Mouse (Mus musculus) MEL (cell line): Measurements from ENCODE around the gene Frmd4a. TPM values are rescaled to one million over a fixed set of nuclear protein-coding genes. Genes with fewer than 3 reads are reported as not detected.

Source experiments
- DNase-seq: peaks from one replicate; pipeline ENCODE4 v3.0.0; 2011; ENCODE audit warnings: low read depth, low spot score
- H3K27ac ChIP-seq: 2 replicates; pipeline ENCODE4 v1.5.1; 2012; ENCODE audit warnings: low read depth, mild to moderate bottlenecking, control low read depth, low read length, moderate library complexity; ENCODE audit not compliant: control insufficient read depth
- H3K27me3 ChIP-seq, 2 experiments: fragments of 150-350 bp in 1 of 2; sonication (generic) in 1 of 2; 2 replicates each; pipeline ENCODE4 v1.6.1; 2012; ENCODE audit warnings: low read length in 2 of 2, mild to moderate bottlenecking in 2 of 2, improper control_type of control experiment in 1 of 2, moderate library complexity in 1 of 2; ENCODE audit not compliant: insufficient read depth in 2 of 2, control insufficient read depth in 1 of 2
- H3K36me3 ChIP-seq, 2 experiments: 2 replicates each; pipeline ENCODE4 v1.6.1; 2012 to 2014; ENCODE audit warnings: low read length in 2 of 2, improper control_type of control experiment in 1 of 2, inconsistent platforms in 1 of 2, mild to moderate bottlenecking in 1 of 2; ENCODE audit not compliant: insufficient read depth in 2 of 2, control insufficient read depth in 1 of 2
- H3K4me1 ChIP-seq, 2 experiments: fragments of 150-350 bp in 1 of 2; sonication (generic) in 1 of 2; 2 replicates each; pipeline ENCODE4 v1.6.1; 2012; ENCODE audit warnings: low read length in 2 of 2, improper control_type of control experiment in 1 of 2, mild to moderate bottlenecking in 1 of 2; ENCODE audit not compliant: insufficient read depth in 2 of 2, control insufficient read depth in 1 of 2
- H3K4me3 ChIP-seq, 2 experiments: fragments of 150-350 bp in 1 of 2; sonication (generic) in 1 of 2; 2 replicates each; pipeline ENCODE4 v1.5.1; 2012; ENCODE audit warnings: low read depth in 2 of 2, low read length in 2 of 2, mild to moderate bottlenecking in 2 of 2, moderate library complexity in 2 of 2, control low read depth in 1 of 2, improper control_type of control experiment in 1 of 2; ENCODE audit not compliant: control insufficient read depth in 1 of 2, insufficient read depth in 1 of 2
- H3K79me2 ChIP-seq: 2 replicates; pipeline ENCODE4 v1.6.1; 2012; ENCODE audit warnings: mild to moderate bottlenecking, low read length, moderate library complexity; ENCODE audit not compliant: control insufficient read depth, poor library complexity, insufficient read depth
- H3K9ac ChIP-seq: 2 replicates; pipeline ENCODE4 v1.6.1; 2012; ENCODE audit warnings: low read depth, mild to moderate bottlenecking, control low read depth, low read length, moderate library complexity; ENCODE audit not compliant: control insufficient read depth, poor library complexity, severe bottlenecking
- H3K9me3 ChIP-seq: fragments of 150-350 bp; sonication (generic); replicated peaks from 2 replicates; pipeline ENCODE4 v1.6.1; 2012; ENCODE audit warnings: mild to moderate bottlenecking, low read length, improper control_type of control experiment, moderate library complexity; ENCODE audit not compliant: insufficient read depth
- BHLHE40 ChIP-seq: IDR thresholded peaks from 2 replicates; pipeline ENCODE4 v1.6.1; 2012; ENCODE audit warnings: low read depth, mild to moderate bottlenecking, inconsistent platforms, low read length, improper control_type of control experiment, borderline replicate concordance
- CHD1 ChIP-seq: IDR thresholded peaks from 2 replicates; pipeline ENCODE4 v1.6.1; 2012; ENCODE audit warnings: low read depth, mild to moderate bottlenecking, inconsistent platforms, low read length, improper control_type of control experiment
- CHD2 ChIP-seq: IDR thresholded peaks from 2 replicates; pipeline ENCODE4 v1.6.1; 2011; ENCODE audit warnings: low read length, improper control_type of control experiment
- CTCF ChIP-seq, 3 experiments: IDR thresholded peaks in 2 of 3; conservative IDR thresholded peaks in 1 of 3; 2 replicates each; pipeline ENCODE4 v1.5.1; 2011 to 2012; ENCODE audit warnings: low read length in 3 of 3, low read depth in 2 of 3, mild to moderate bottlenecking in 2 of 3, improper control_type of control experiment in 1 of 3, inconsistent platforms in 1 of 3, mixed read lengths in 1 of 3, moderate library complexity in 1 of 3; ENCODE audit not compliant: control insufficient read depth in 1 of 3, insufficient read depth in 1 of 3, poor library complexity in 1 of 3, severe bottlenecking in 1 of 3
- E2F4 ChIP-seq: IDR thresholded peaks from 2 replicates; pipeline ENCODE4 v1.6.1; 2011; ENCODE audit warnings: low read depth, low read length, improper control_type of control experiment, borderline replicate concordance
- ELF1 ChIP-seq: IDR thresholded peaks from 2 replicates; pipeline ENCODE4 v1.6.1; 2014; ENCODE audit warnings: low read depth, mild to moderate bottlenecking, inconsistent platforms, low read length, improper control_type of control experiment, moderate library complexity
- EP300 ChIP-seq, 2 experiments: IDR thresholded peaks; 2 replicates each; pipeline ENCODE4 v1.6.1; 2011; ENCODE audit warnings: improper control_type of control experiment in 2 of 2, low read length in 2 of 2, low read depth in 1 of 2, mild to moderate bottlenecking in 1 of 2
- ETS1 ChIP-seq: IDR thresholded peaks from 2 replicates; pipeline ENCODE4 v1.6.1; 2012; ENCODE audit warnings: low read depth, mild to moderate bottlenecking, inconsistent platforms, low read length, improper control_type of control experiment, moderate library complexity
- GABPA ChIP-seq: IDR thresholded peaks from 2 replicates; pipeline ENCODE4 v1.6.1; 2012; ENCODE audit warnings: low read depth, mild to moderate bottlenecking, inconsistent platforms, low read length, improper control_type of control experiment, moderate library complexity
- GATA1 ChIP-seq: IDR thresholded peaks from 2 replicates; pipeline ENCODE4 v1.6.1; 2011; ENCODE audit warnings: low read depth, low read length, improper control_type of control experiment
- HCFC1 ChIP-seq: IDR thresholded peaks from 2 replicates; pipeline ENCODE4 v1.6.1; 2012; ENCODE audit warnings: low read depth, mild to moderate bottlenecking, inconsistent platforms, low read length, improper control_type of control experiment, moderate library complexity
- JUND ChIP-seq: IDR thresholded peaks from 2 replicates; pipeline ENCODE4 v1.6.1; 2011; ENCODE audit warnings: low read depth, mild to moderate bottlenecking, improper control_type of control experiment, low read length
- MAX ChIP-seq: IDR thresholded peaks from 2 replicates; pipeline ENCODE4 v1.6.1; 2011; ENCODE audit warnings: low read length, improper control_type of control experiment
- MAZ ChIP-seq: IDR thresholded peaks from 2 replicates; pipeline ENCODE4 v1.6.1; 2012; ENCODE audit warnings: low read depth, mild to moderate bottlenecking, inconsistent platforms, low read length, improper control_type of control experiment
- MXI1 ChIP-seq: IDR thresholded peaks from 2 replicates; pipeline ENCODE4 v1.6.1; 2011; ENCODE audit warnings: mild to moderate bottlenecking, low read depth, low read length, improper control_type of control experiment
- MYB ChIP-seq: IDR thresholded peaks from 2 replicates; pipeline ENCODE4 v1.6.1; 2011; ENCODE audit warnings: mild to moderate bottlenecking, low read depth, low read length, improper control_type of control experiment
- MYC ChIP-seq: IDR thresholded peaks from 2 replicates; pipeline ENCODE4 v1.6.1; 2011; ENCODE audit warnings: low read depth, mild to moderate bottlenecking, low read length, improper control_type of control experiment, moderate library complexity
- NELFE ChIP-seq: IDR thresholded peaks from 2 replicates; pipeline ENCODE4 v1.6.1; 2011; ENCODE audit warnings: low read depth, low read length, improper control_type of control experiment
- NRF1 ChIP-seq: IDR thresholded peaks from 2 replicates; pipeline ENCODE4 v1.6.1; 2014; ENCODE audit warnings: low read depth, mild to moderate bottlenecking, inconsistent platforms, low read length, improper control_type of control experiment, moderate library complexity; ENCODE audit not compliant: poor library complexity, insufficient read depth, severe bottlenecking
- POLR2A ChIP-seq, 2 experiments: IDR thresholded peaks; 2 replicates each; pipeline ENCODE4 v1.6.1; 2011 to 2012; ENCODE audit warnings: low read length in 2 of 2, mild to moderate bottlenecking in 2 of 2, control low read depth in 1 of 2, improper control_type of control experiment in 1 of 2, low read depth in 1 of 2, moderate library complexity in 1 of 2; ENCODE audit not compliant: control insufficient read depth in 1 of 2, insufficient read depth in 1 of 2, poor library complexity in 1 of 2
- POLR2AphosphoS2 ChIP-seq: IDR thresholded peaks from 2 replicates; pipeline ENCODE4 v1.6.1; 2011; ENCODE audit warnings: low read length, improper control_type of control experiment
- POLR2AphosphoS5 ChIP-seq: IDR thresholded peaks from 2 replicates; pipeline ENCODE4 v1.6.1; 2012; ENCODE audit warnings: low read depth, borderline replicate concordance, mild to moderate bottlenecking, inconsistent platforms, low read length, moderate library complexity, mixed read lengths
- RAD21 ChIP-seq: IDR thresholded peaks from 2 replicates; pipeline ENCODE4 v1.6.1; 2011; ENCODE audit warnings: mild to moderate bottlenecking, low read depth, low read length, improper control_type of control experiment
- RCOR1 ChIP-seq: IDR thresholded peaks from 2 replicates; pipeline ENCODE4 v1.6.1; 2012; ENCODE audit warnings: low read depth, mild to moderate bottlenecking, inconsistent platforms, low read length, improper control_type of control experiment
- SIN3A ChIP-seq: IDR thresholded peaks from 2 replicates; pipeline ENCODE4 v1.6.1; 2012; ENCODE audit warnings: low read length, improper control_type of control experiment, inconsistent platforms
- SMC3 ChIP-seq: IDR thresholded peaks from 2 replicates; pipeline ENCODE4 v1.6.1; 2011; ENCODE audit warnings: low read depth, low read length, improper control_type of control experiment
- TBP ChIP-seq: IDR thresholded peaks from 2 replicates; pipeline ENCODE4 v1.8.0; 2011; ENCODE audit warnings: low read depth, low read length, improper control_type of control experiment
- TCF12 ChIP-seq: IDR thresholded peaks from 2 replicates; pipeline ENCODE4 v1.6.1; 2014; ENCODE audit warnings: low read depth, mild to moderate bottlenecking, inconsistent platforms, low read length, improper control_type of control experiment, moderate library complexity
- UBTF ChIP-seq: IDR thresholded peaks from 2 replicates; pipeline ENCODE4 v1.6.1; 2012; ENCODE audit warnings: low read depth, mild to moderate bottlenecking, inconsistent platforms, low read length, improper control_type of control experiment, moderate library complexity, borderline replicate concordance; ENCODE audit not compliant: insufficient read depth
- ZC3H11A ChIP-seq: IDR thresholded peaks from 2 replicates; pipeline ENCODE4 v1.6.1; 2012; ENCODE audit warnings: low read depth, mild to moderate bottlenecking, inconsistent platforms, low read length, improper control_type of control experiment
- ZKSCAN1 ChIP-seq: IDR thresholded peaks from 2 replicates; pipeline ENCODE4 v1.6.1; 2012; ENCODE audit warnings: low read depth, mild to moderate bottlenecking, inconsistent platforms, low read length, improper control_type of control experiment, moderate library complexity
- ZMIZ1 ChIP-seq: IDR thresholded peaks from 2 replicates; pipeline ENCODE4 v1.6.1; 2012; ENCODE audit warnings: low read depth, mild to moderate bottlenecking, inconsistent platforms, low read length, improper control_type of control experiment, moderate library complexity
- ZNF384 ChIP-seq: IDR thresholded peaks from 2 replicates; pipeline ENCODE4 v1.6.1; 2012; ENCODE audit warnings: low read depth, mild to moderate bottlenecking, inconsistent platforms, low read length, improper control_type of control experiment
- polyA plus RNA-seq, 2 experiments: library from polyadenylated mRNA; stranded (reverse) in 1 of 2; unstranded in 1 of 2; fragments of >175 nt in 1 of 2; fragments of >200 nt in 1 of 2; gene quantifications; 2 replicates each; pipeline versions ENCODE4 v1.2.1 to v1.2.4; 2012; ENCODE audit warnings: low replicate concordance in 2 of 2, low read depth in 1 of 2; ENCODE audit not compliant: insufficient read length in 2 of 2, insufficient read depth in 1 of 2, missing spikeins in 1 of 2
- total RNA-seq: library from RNA; depleted of rRNA; stranded (reverse); fragments of 300-350 nt; gene quantifications from 2 replicates; pipeline ENCODE4 v1.2.3, GENCODE M21; 2012

The Frmd4a gene
- total and polyA plus RNA-seq, 3 experiments, result 6.4 to 14.4 TPM; not detected in 1

GRCm38 (mm10) chr2:4492485-4493481, 475.3 kb downstream of the Frmd4a start:
- peaks cover 7 to 15% of the 10 kb centered on the region in 2 experiments for H3K4me1 ChIP-seq
- peak; percentile 92 for DNase-seq
- H3K79me2 ChIP-seq, result no peaks in the 10 kb centered on the region
- peaks cover 0 to 10% of the 10 kb centered on the region in 2 experiments; a peak in 2 of 4 replicates for H3K36me3 ChIP-seq
- H3K4me3 ChIP-seq, result peak overlapping the region; percentile 54 to 58
- H3K27me3 ChIP-seq, result peaks cover 0 to 1% of the 10 kb centered on the region in 2 experiments; a peak in 2 of 4 replicates
- no peaks in the 10 kb centered on the region for H3K9me3 ChIP-seq
- peak overlapping the region; percentile 64 for H3K9ac ChIP-seq
- TF ChIP-seq GABPA (no peak), TBP (0 out of 2 replicates have a peak, but pooled peaks have one; percentile 22), SIN3A (peak; percentile 60), CHD2 (no peak), GATA1 (no peak), ELF1 (peak; percentile 45), ZNF384 (no peak), MXI1 (peak; percentile 45; the same call in 1 of the 2 replicates), E2F4 (no peak), JUND (peak; percentile 42; the same call in 1 of the 2 replicates), RCOR1 (peak; percentile 21; the same call in 1 of the 2 replicates), BHLHE40 (peak; percentile 24; the same call in 1 of the 2 replicates), SMC3 (peak; percentile 90), NELFE (peak; percentile 41; the same call in 1 of the 2 replicates), ZKSCAN1 (no peak), MAX (peak; percentile 43), ZC3H11A (peak; percentile 90), POLR2A (IDR thresholded peaks at IDR 0.05; ENCODE audit: control insufficient read depth in 1 of 2, insufficient read depth in 1 of 2, low read depth in 1 of 2, low read length in 2 of 2, poor library complexity in 1 of 2) (peak in 1 of 2 experiments; percentile 24; a peak in 1 of 4 replicates), HCFC1 (peak; percentile 46; the same call in 1 of the 2 replicates), POLR2AphosphoS2 (no peak), MYB (0 out of 2 replicates have a peak, but pooled peaks have one; percentile 9), POLR2AphosphoS5 (no peak), CHD1 (peak; percentile 77; the same call in 1 of the 2 replicates), UBTF (0 out of 2 replicates have a peak, but pooled peaks have one; percentile 54), ETS1 (0 out of 2 replicates have a peak, but pooled peaks have one; percentile 23), TCF12 (peak; percentile 11; the same call in 1 of the 2 replicates), RAD21 (peak; percentile 97), CTCF (IDR thresholded peaks at IDR 0.05 in 2 of 3, conservative IDR thresholded peaks at IDR 0.05 in 1 of 3; ENCODE audit: control insufficient read depth in 1 of 3, insufficient read depth in 1 of 3, low read depth in 2 of 3, low read length in 3 of 3, poor library complexity in 1 of 3, severe bottlenecking in 1 of 3) (peak; percentile 76 to 97 (median 77)), MAZ (0 out of 2 replicates have a peak, but pooled peaks have one; percentile 40), ZMIZ1 (no peak), EP300 (IDR thresholded peaks at IDR 0.05; ENCODE audit: low read depth in 1 of 2, low read length in 2 of 2) (peak in 1 of 2 experiments; percentile 6; a peak in 1 of 4 replicates), NRF1 (no peak), MYC (0 out of 2 replicates have a peak, but pooled peaks have one; percentile 50)
- H3K27ac ChIP-seq, result peak overlapping the region; percentile 43
